Mouse (Mus musculus) kidney, postnatal 4 days (tissue): Measurements from ENCODE around the gene Nubp1.

Source experiments
- DNase-seq, 2 experiments: peaks; one replicate each; pipeline ENCODE4 v3.0.0; 2021; ENCODE audit warnings: mixed read lengths in 2 of 2

Nubp1 gene

GRCm38 (mm10) chr16:10471950-10472349 is 60.2 kb downstream of the Nubp1 start:
- DNase-seq: no peak
